8 mouse cellular contexts compared by ENCODE assay signal in the genomic region with DNA sequence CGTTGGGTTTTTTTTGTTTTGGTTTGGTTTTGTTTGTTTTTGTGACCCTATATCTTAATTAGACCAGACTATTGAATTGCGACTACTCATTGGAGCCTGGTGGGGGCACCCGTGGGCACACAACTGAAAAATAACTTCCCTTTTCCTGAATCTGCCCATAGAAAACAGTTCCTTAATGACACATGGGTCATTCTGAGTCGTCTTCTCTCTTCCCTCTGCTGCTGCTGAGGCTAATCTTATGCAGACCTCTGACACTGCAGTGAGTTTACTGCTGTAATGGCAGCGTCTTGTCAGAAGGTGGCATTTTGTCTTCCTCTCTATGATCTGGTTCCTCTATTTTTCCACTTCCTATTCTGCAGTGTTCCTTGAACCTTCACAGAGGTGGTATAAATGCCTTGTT. TPM values are rescaled to one million over a fixed set of nuclear protein-coding genes. Genes with fewer than 3 reads are reported as not detected.
DNase-seq lines count a peak whose midpoint lies in the region; ATAC-seq and TF ChIP-seq lines count a peak whose summit lies in the region.

No protein-coding gene starts in this region.

- peak; percentile 70 for TF ChIP-seq CTCF in layer of hippocampus, adult 2 months (conservative IDR thresholded peaks at IDR 0.05)

- DNase-seq in layer of hippocampus, adult 2 months (ENCODE audit: low spot score in 2 of 2): no peak
- DNase-seq in layer of hippocampus, postnatal 14 days (ENCODE audit: low spot score in 2 of 2): no peak
- DNase-seq in R1 (ENCODE audit: low read depth, low spot score) (peak; percentile 48), liver (peak; percentile 33)
- DNase-seq in forebrain, embryonic 11.5 days (ENCODE audit: low spot score): no peak
- DNase-seq in urinary bladder, postnatal 4 days (ENCODE audit: low spot score in 2 of 2): no peak
- no peak for DNase-seq in kidney, postnatal 14 days

- no peaks in the 10 kb centered on the region for H3K36me3 ChIP-seq in forebrain, embryonic 11.5 days (ENCODE audit: control insufficient read depth, insufficient read depth, low read length)
- H3K36me3 ChIP-seq in neural tube, embryonic 12.5 days: peaks cover 20% of the 10 kb centered on the region

- peak overlapping the region; percentile 78 for H3K4me3 ChIP-seq in layer of hippocampus, adult 2 months
- H3K4me3 ChIP-seq in forebrain, embryonic 11.5 days (ENCODE audit: low read depth, low read length): peak overlapping the region; percentile 70
- peak overlapping the region; percentile 73 for H3K4me3 ChIP-seq in neural tube, embryonic 12.5 days

- H3K4me2 ChIP-seq in forebrain, embryonic 11.5 days (ENCODE audit: low read depth, low read length, severe bottlenecking): peak overlapping the region; percentile 82
- H3K4me2 ChIP-seq in neural tube, embryonic 12.5 days (replicated peaks): peak overlapping the region; percentile 98

- no peaks in the 10 kb centered on the region for H3K9me3 ChIP-seq in forebrain, embryonic 11.5 days (ENCODE audit: control insufficient read depth, low read length)
- no peaks in the 10 kb centered on the region for H3K9me3 ChIP-seq in neural tube, embryonic 12.5 days

- peaks cover 6% of the 10 kb centered on the region; the same call in 1 of the 2 replicates for H3K4me1 ChIP-seq in forebrain, embryonic 11.5 days (replicated peaks; ENCODE audit: control insufficient read depth, insufficient read depth, low read length)
- peaks cover 18% of the 10 kb centered on the region for H3K4me1 ChIP-seq in neural tube, embryonic 12.5 days

- 5% methylated on average over 5 of the region's 5 CpGs for WGBS in forebrain, embryonic 11.5 days
- 6% methylated on average over 5 of the region's 5 CpGs for WGBS in neural tube, embryonic 12.5 days

- peak overlapping the region; percentile 99; the same call in 1 of the 2 replicates for H3K27ac ChIP-seq in layer of hippocampus, adult 2 months
- H3K27ac ChIP-seq in forebrain, embryonic 11.5 days (ENCODE audit: low read depth, low read length): no peak overlapping the region
- H3K27ac ChIP-seq in neural tube, embryonic 12.5 days: no peak overlapping the region

- no peak for ATAC-seq in forebrain, embryonic 11.5 days (replicated peaks; ENCODE audit: low FRiP score)
- ATAC-seq in neural tube, embryonic 12.5 days (ENCODE audit: low FRiP score, low read depth): no peak

- H3K27me3 ChIP-seq in forebrain, embryonic 11.5 days (ENCODE audit: control insufficient read depth, insufficient read depth, low read length): no peaks in the 10 kb centered on the region
- H3K27me3 ChIP-seq in neural tube, embryonic 12.5 days (replicated peaks): no peaks in the 10 kb centered on the region

- peak overlapping the region; percentile 47 for H3K9ac ChIP-seq in forebrain, embryonic 11.5 days (ENCODE audit: low read length)
- peak overlapping the region; percentile 9; the same call in 1 of the 2 replicates for H3K9ac ChIP-seq in neural tube, embryonic 12.5 days

RNA-seq across cellular contexts. Expression of a gene that starts 0.7 kb away (rescaled TPM):
- total RNA-seq in layer of hippocampus, adult 2 months (2021): 10 to 100 TPM; 45.8 to 46.5 TPM
- total RNA-seq in layer of hippocampus, postnatal 14 days (2021): 10 to 100 TPM; 38.3 to 42.9 TPM
- polyA plus RNA-seq in forebrain, embryonic 11.5 days (2014; fragmentation: Nextera tagmentation; extraction: Ambion mirVana): 19.7 and 19.8 TPM in 2 replicates
- 22.4 and 24.5 TPM in 2 replicates for polyA plus RNA-seq in neural tube, embryonic 12.5 days (2016; fragmentation: Nextera tagmentation; extraction: Ambion mirVana)

RNA-seq across cellular contexts. Expression of a gene that starts 1.1 kb away (rescaled TPM):
- total RNA-seq in layer of hippocampus, adult 2 months (2021): 1 to 10 TPM; 1.7 to 3.1 TPM
- total RNA-seq in layer of hippocampus, postnatal 14 days (2021): 1 to 10 TPM; 3.0 to 3.5 TPM
- polyA plus RNA-seq in forebrain, embryonic 11.5 days (2014; fragmentation: Nextera tagmentation; extraction: Ambion mirVana): 82.0 and 104 TPM in 2 replicates
- 37.9 and 39.0 TPM in 2 replicates for polyA plus RNA-seq in neural tube, embryonic 12.5 days (2016; fragmentation: Nextera tagmentation; extraction: Ambion mirVana)

RNA-seq across cellular contexts. Expression of a gene that starts 18.8 kb away (rescaled TPM):
- under 1 TPM; 0.15 to 0.29 TPM for total RNA-seq in layer of hippocampus, adult 2 months (2021)
- under 1 TPM; 0.30 to 0.50 TPM for total RNA-seq in layer of hippocampus, postnatal 14 days (2021)
- polyA plus RNA-seq in forebrain, embryonic 11.5 days (2014; fragmentation: Nextera tagmentation; extraction: Ambion mirVana): not detected in 2 replicates
- not detected in 2 replicates for polyA plus RNA-seq in neural tube, embryonic 12.5 days (2016; fragmentation: Nextera tagmentation; extraction: Ambion mirVana)

Comparison
In these comparisons a context has a peak if more than half of its experiments do, and no peak if none do; other contexts are left out.
1. DNase-seq: peak in R1 (single experiment) and liver (single experiment); none in layer of hippocampus, adult 2 months (0 of 2), layer of hippocampus, postnatal 14 days (0 of 2), forebrain, embryonic 11.5 days (single experiment), urinary bladder, postnatal 4 days (0 of 2) and kidney, postnatal 14 days (single experiment).
2. Peak in every context shown above with its lines, with median percentiles within 50 percentile points of each other: H3K4me3 ChIP-seq.